Mouse (Mus musculus) testis, adult 2 months (tissue): ENCODE data around the gene Abtb2. TPM values are rescaled to one million over a fixed set of nuclear protein-coding genes. Genes with fewer than 3 reads are reported as not detected.

ENCODE experiments used
- H3K27ac ChIP-seq: fragments of 200-500 bp; 2 replicates; pipeline ENCODE4 v1.5.1; 2012; ENCODE audit warnings: low read depth, low read length; ENCODE audit not compliant: control insufficient read depth, insufficient read depth
- H3K27me3 ChIP-seq: fragments of 200-500 bp; 2 replicates; pipeline ENCODE4 v1.6.1; 2012; ENCODE audit warnings: mild to moderate bottlenecking, low read length, moderate library complexity; ENCODE audit not compliant: control insufficient read depth, insufficient read depth
- H3K36me3 ChIP-seq: fragments of 200-500 bp; 2 replicates; pipeline ENCODE4 v1.6.1; 2012; ENCODE audit warnings: mild to moderate bottlenecking, low read length; ENCODE audit not compliant: control insufficient read depth, insufficient read depth
- H3K4me1 ChIP-seq: fragments of 200-500 bp; 2 replicates; pipeline ENCODE4 v1.6.1; 2012; ENCODE audit warnings: low read length; ENCODE audit not compliant: control insufficient read depth, insufficient read depth
- H3K4me3 ChIP-seq: fragments of 200-500 bp; 2 replicates; pipeline ENCODE4 v1.5.1; 2012; ENCODE audit warnings: low read depth, mild to moderate bottlenecking, low read length, moderate library complexity, mixed read lengths; ENCODE audit not compliant: control insufficient read depth
- CTCF ChIP-seq: fragments of 200-500 bp; IDR thresholded peaks from 2 replicates; pipeline ENCODE4 v1.5.1; 2012; ENCODE audit warnings: low read depth, mild to moderate bottlenecking, inconsistent platforms, low read length, moderate library complexity; ENCODE audit not compliant: control insufficient read depth, insufficient read depth, insufficient replicate concordance
- POLR2A ChIP-seq: fragments of 200-500 bp; IDR thresholded peaks from 2 replicates; pipeline ENCODE4 v1.6.1; 2012; ENCODE audit warnings: low read depth, mild to moderate bottlenecking, inconsistent platforms, low read length, moderate library complexity; ENCODE audit not compliant: control insufficient read depth
- polyA plus RNA-seq: library from polyadenylated mRNA; depleted of rRNA; stranded (reverse); fragments of >200 nt; gene quantifications from 2 replicates; pipeline ENCODE4 v1.2.3, GENCODE M21; 2012

The Abtb2 gene
- polyA plus RNA-seq, 1 experiment: 9.0 TPM

DNA sequence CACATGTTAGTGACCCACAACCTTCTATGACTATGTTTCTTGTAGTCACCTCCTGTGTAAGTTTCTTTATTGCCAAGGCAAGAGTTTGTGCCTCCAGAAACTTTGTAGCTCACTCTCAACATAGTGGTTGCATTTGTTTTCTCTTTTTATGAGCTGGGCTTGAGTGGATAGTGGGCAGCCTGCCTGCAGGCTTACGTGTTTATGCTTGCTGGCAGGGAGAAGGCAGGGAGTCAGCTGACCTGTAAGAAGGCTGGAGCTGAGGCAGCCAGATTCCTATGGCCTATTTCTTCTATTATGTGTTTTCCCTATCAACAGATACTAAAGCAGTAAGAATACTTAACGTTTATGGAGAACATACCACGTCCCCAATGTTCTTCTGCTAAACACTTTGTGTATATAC is 130.1 kb downstream of the Abtb2 start:
- Histone ChIP-seq H3K36me3 (no peaks in the 10 kb centered on the region), H3K4me3 (no peak overlapping the region), H3K4me1 (no peaks in the 10 kb centered on the region), H3K27ac (no peak overlapping the region), H3K27me3 (no peaks in the 10 kb centered on the region)
- TF ChIP-seq CTCF: no peak
- TF ChIP-seq POLR2A: no peak

DNA sequence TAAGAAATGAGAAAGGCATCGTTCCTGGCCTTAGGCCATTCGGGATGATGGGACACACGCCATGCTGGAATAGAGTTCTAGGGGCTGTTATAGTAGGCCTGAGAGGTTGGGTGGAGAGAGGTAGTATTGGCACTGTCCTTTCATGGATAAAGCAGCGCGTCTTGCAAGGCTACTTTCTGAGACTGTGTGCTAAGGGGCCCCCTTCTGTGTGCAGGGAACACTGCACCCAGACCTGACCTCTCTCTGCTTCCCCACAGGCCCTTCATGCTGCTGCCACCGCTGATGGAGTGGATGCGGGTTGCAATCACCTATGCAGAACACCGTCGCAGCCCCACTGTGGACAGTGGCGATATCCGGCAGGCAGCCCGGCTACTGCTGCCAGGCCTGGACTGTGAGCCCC is 134.4 kb downstream of the Abtb2 start:
- Histone ChIP-seq H3K27me3 (no peaks in the 10 kb centered on the region), H3K4me3 (no peak overlapping the region), H3K36me3 (no peaks in the 10 kb centered on the region), H3K4me1 (no peaks in the 10 kb centered on the region), H3K27ac (no peak overlapping the region)
- TF ChIP-seq CTCF (no peak), POLR2A (no peak)

DNA sequence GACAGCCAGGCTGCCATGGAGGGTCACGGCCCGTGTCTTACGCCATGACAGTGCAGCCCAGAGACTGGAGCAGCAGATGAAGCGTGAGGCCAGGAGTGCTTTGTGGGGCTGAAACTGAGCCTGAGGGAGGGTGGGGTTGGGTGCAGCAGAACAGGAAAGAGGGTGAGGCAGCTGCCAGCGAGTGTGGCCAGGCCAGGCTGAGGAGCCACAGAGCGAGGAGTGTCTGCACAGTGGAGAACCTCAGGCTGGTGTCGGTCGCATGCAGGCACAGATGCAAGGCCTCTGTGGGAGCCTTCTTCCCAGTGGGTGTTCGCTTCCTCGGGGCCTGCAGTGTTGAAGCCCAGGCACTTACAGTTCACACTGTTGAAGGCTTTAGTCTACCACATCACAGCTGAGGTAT is 137.2 kb downstream of the Abtb2 start:
- Histone ChIP-seq H3K4me3 (no peak overlapping the region), H3K27ac (no peak overlapping the region), H3K36me3 (no peaks in the 10 kb centered on the region), H3K4me1 (no peaks in the 10 kb centered on the region), H3K27me3 (no peaks in the 10 kb centered on the region)
- TF ChIP-seq POLR2A (no peak), CTCF (no peak)

DNA sequence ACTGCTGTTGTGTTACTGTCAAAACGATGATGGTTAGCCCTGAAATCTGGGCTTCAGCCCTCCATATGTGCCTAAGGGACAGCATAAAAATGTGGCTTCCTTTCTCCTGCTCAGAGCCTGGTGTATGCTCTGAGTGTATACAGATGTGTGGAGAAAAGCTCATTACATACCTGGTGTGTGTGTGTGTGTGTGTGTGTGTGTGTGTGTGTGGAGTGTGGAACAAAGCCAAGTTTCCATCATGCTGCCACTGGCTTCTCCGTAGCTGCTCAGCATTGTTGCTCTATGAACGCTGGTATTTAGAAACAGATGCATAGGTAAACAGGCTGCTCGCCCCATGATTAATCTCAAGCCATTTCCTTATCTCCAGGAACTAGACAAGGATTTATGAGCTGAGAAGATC is 137.8 kb downstream of the Abtb2 start:
- H3K4me3 ChIP-seq: no peak overlapping the region
- TF ChIP-seq CTCF (no peak), POLR2A (no peak)
- no peaks in the 10 kb centered on the region for H3K36me3 ChIP-seq
- H3K27ac ChIP-seq: no peak overlapping the region
- no peaks in the 10 kb centered on the region for H3K27me3 ChIP-seq
- no peaks in the 10 kb centered on the region for H3K4me1 ChIP-seq

DNA sequence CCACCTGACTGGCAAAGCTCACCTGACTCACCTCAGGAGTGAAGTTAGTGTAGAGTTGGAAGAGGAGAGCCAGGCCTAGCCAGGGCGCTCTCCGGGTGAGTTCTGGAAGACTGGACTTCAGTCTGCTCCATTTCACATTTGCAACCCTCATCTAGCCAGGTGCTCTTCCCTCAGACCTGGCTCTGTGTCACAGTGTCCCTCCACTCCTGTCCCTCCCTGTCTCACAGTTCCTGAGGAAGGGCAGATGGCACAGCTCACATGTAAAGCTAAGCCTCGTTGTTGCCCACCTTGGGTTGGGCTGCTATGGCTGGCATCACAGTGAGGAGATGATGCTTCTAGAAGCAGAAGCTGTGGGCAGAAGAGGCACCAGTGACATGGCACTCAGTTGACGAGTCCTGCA is 139.7 kb downstream of the Abtb2 start:
- no peaks in the 10 kb centered on the region for H3K4me1 ChIP-seq
- no peaks in the 10 kb centered on the region for H3K27me3 ChIP-seq
- H3K4me3 ChIP-seq: no peak overlapping the region
- no peak for TF ChIP-seq POLR2A
- no peak for TF ChIP-seq CTCF
- no peaks in the 10 kb centered on the region for H3K36me3 ChIP-seq
- no peak overlapping the region for H3K27ac ChIP-seq

DNA sequence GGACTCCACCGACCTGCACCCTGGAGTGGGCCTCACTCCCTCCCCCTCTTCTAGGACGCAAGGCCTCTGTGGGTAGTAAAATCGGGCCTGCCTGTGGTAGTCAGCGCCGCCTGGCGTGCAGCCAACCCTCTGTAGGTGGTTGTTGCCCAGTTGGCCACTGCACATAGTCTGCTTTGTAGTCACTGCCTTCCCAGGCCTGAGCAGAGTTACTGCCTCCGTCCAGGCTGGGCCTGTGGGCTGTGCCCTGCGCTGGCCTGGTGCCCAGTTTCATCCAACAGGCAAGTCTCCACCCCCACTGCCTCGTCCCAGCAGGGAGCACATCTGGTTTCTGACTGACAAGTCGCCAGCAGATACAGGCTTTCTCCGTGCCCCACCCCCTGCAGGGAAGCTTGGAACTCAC is 140.1 kb downstream of the Abtb2 start:
- H3K27me3 ChIP-seq: no peaks in the 10 kb centered on the region
- TF ChIP-seq POLR2A (no peak), CTCF (no peak)
- H3K27ac ChIP-seq: no peak overlapping the region
- no peaks in the 10 kb centered on the region for H3K36me3 ChIP-seq
- no peaks in the 10 kb centered on the region for H3K4me1 ChIP-seq
- H3K4me3 ChIP-seq: no peak overlapping the region

DNA sequence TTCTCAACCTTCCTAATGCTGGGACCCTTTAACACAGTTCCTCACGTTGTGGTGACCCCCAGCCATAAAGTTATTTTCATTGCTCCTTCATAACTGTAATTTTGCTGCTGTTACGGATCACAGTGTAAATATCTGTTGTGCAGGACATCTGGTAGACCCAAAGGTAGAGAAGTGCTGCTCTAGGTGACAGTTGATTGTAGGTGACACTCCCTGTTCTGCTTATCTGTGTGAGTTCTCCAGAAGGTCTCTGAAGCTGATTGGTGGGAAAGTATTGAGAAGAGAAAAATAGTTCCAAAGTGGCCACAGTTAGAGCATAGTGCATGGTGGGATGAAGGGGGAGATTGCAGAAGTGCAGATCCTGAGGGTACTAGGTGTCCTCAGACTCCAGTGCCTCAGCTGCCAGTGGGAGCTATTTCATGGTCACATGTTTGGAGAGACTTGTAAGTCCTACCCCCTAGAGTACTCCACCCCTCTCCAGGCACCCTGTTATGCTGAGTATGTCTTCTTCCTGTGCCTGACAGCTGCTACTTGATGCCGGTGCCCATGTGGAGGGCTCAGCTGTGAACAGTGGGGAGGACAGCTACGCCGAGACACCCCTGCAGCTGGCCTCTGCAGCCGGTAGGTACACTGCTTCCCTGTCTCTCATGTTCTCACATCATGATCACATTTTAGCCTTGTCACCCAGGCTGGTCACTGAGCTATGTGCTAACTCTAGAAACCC is 141.1 kb downstream of the Abtb2 start:
- no peak for TF ChIP-seq CTCF
- TF ChIP-seq POLR2A: no peak
- Histone ChIP-seq H3K27me3 (no peaks in the 10 kb centered on the region), H3K4me1 (peaks cover under 1% of the 10 kb centered on the region; the same call in 1 of the 2 replicates), H3K36me3 (no peaks in the 10 kb centered on the region), H3K27ac (no peak overlapping the region), H3K4me3 (no peak overlapping the region)

DNA sequence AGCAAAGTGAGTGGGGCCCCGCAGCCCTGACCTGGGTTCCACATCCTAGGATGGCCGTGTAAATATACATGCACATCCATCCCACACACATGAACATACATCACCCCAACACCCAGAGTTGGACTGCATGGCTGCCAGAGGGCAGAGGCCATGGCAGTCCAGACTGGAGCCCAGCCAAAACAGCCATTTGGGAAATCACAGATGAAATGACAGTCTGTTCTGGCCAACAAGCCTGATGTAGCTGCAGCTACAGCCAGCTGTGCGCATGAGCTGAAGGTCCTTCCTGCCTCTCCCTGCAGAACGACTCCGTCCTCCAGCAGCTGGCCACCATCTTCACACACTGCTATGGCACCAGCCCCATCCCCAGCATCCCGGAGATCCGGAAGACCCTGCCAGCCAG is 144.7 kb downstream of the Abtb2 start:
- Histone ChIP-seq H3K4me3 (no peak overlapping the region), H3K36me3 (no peaks in the 10 kb centered on the region)

More for the DNA sequence above, 144.7 kb downstream of the Abtb2 start:
- no peaks in the 10 kb centered on the region for H3K27me3 ChIP-seq
- no peak overlapping the region for H3K27ac ChIP-seq
- TF ChIP-seq POLR2A (no peak), CTCF (no peak)
- H3K4me1 ChIP-seq: peaks cover 5% of the 10 kb centered on the region
